8 mouse cellular contexts compared by ENCODE assay signal in the genomic region with DNA sequence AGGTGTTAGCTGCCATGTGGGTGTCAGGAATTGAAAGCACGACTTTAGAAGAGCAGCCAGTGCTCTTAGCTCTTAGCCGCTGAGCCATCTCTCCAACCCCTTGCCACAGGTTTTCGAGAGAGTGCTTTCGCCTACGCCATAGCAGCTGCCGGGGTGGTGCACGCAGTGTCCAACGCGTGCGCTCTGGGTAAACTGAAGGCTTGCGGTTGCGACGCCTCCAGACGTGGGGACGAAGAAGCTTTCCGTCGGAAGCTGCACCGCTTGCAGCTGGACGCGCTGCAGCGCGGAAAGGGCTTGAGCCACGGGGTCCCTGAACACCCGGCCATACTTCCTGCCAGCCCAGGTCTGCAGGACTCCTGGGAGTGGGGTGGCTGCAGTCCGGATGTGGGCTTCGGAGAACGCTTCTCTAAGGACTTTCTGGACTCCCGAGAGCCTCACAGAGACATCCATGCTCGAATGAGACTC. TPM values are rescaled to one million over a fixed set of nuclear protein-coding genes. Genes with fewer than 3 reads are reported as not detected.
DNase-seq lines count a peak whose midpoint lies in the region; ATAC-seq and TF ChIP-seq lines count a peak whose summit lies in the region.

No protein-coding gene starts in this region.

- peak overlapping the region; percentile 60 for H3K4me2 ChIP-seq in heart, embryonic 11.5 days
- H3K4me2 ChIP-seq in forebrain, embryonic 14.5 days (ENCODE audit: low read length): peak overlapping the region; percentile 44
- H3K4me2 ChIP-seq in liver, postnatal 0 days (ENCODE audit: low read depth, low read length): peak overlapping the region; percentile 34
- peak overlapping the region; percentile 37 for H3K4me2 ChIP-seq in stomach, embryonic 16.5 days (ENCODE audit: low read depth, low read length)

- H3K4me1 ChIP-seq in heart, embryonic 11.5 days (ENCODE audit: control insufficient read depth, insufficient read depth, low read length): peaks cover 17% of the 10 kb centered on the region
- H3K4me1 ChIP-seq in forebrain, embryonic 14.5 days (ENCODE audit: control insufficient read depth, insufficient read depth, low read length): peaks cover 16% of the 10 kb centered on the region
- peaks cover 9% of the 10 kb centered on the region; the same call in 1 of the 2 replicates for H3K4me1 ChIP-seq in liver, postnatal 0 days (ENCODE audit: insufficient read depth)
- H3K4me1 ChIP-seq in stomach, embryonic 16.5 days (ENCODE audit: control insufficient read depth, insufficient read depth, low read length): peaks cover 20% of the 10 kb centered on the region

- intact Hi-C loops in heart, postnatal 10 days (cut with DNase I): no loop called here

- peaks cover 98% of the 10 kb centered on the region for H3K27me3 ChIP-seq in heart, embryonic 11.5 days (ENCODE audit: control insufficient read depth, insufficient read depth, low read length)
- peaks cover 80% of the 10 kb centered on the region for H3K27me3 ChIP-seq in forebrain, embryonic 14.5 days (replicated peaks; ENCODE audit: control insufficient read depth, insufficient read depth, low read length)
- H3K27me3 ChIP-seq in liver, postnatal 0 days (ENCODE audit: insufficient read depth, low read length): peaks cover 94% of the 10 kb centered on the region
- peaks cover 86% of the 10 kb centered on the region for H3K27me3 ChIP-seq in stomach, embryonic 16.5 days (ENCODE audit: control insufficient read depth, insufficient read depth, low read length)

- WGBS in heart, embryonic 11.5 days (ENCODE audit: insufficient replicate concordance): under 1% methylated on average over 29 of the region's 29 CpGs
- WGBS in forebrain, embryonic 14.5 days: under 1% methylated on average over 29 of the region's 29 CpGs
- WGBS in liver, postnatal 0 days (ENCODE audit: insufficient replicate concordance): under 1% methylated on average over 29 of the region's 29 CpGs
- 2% methylated on average over 29 of the region's 29 CpGs for WGBS in stomach, embryonic 16.5 days

- ATAC-seq in heart, embryonic 11.5 days (replicated peaks; ENCODE audit: insufficient number of reproducible peaks, low FRiP score, low TSS enrichment): no peak
- no peak for ATAC-seq in forebrain, embryonic 14.5 days
- peak; percentile 33; the same call in 1 of the 2 replicates for ATAC-seq in liver, postnatal 0 days
- ATAC-seq in stomach, embryonic 16.5 days (ENCODE audit: insufficient read depth, low FRiP score): no peak

- no peaks in the 10 kb centered on the region for H3K9me3 ChIP-seq in heart, embryonic 11.5 days (replicated peaks; ENCODE audit: control insufficient read depth, low read length)
- H3K9me3 ChIP-seq in forebrain, embryonic 14.5 days (replicated peaks; ENCODE audit: control insufficient read depth, low read length): no peaks in the 10 kb centered on the region
- no peaks in the 10 kb centered on the region for H3K9me3 ChIP-seq in liver, postnatal 0 days (ENCODE audit: low read length)
- no peaks in the 10 kb centered on the region for H3K9me3 ChIP-seq in stomach, embryonic 16.5 days (replicated peaks; ENCODE audit: control insufficient read depth, low read length)

- H3K4me3 ChIP-seq in heart, embryonic 11.5 days (ENCODE audit: low read depth, low read length): peak overlapping the region; percentile 34
- H3K4me3 ChIP-seq in forebrain, embryonic 14.5 days (ENCODE audit: low read depth, low read length): peak overlapping the region; percentile 9; the same call in 1 of the 2 replicates
- no peak overlapping the region for H3K4me3 ChIP-seq in liver, postnatal 0 days (ENCODE audit: low read depth, low read length)
- H3K4me3 ChIP-seq in stomach, embryonic 16.5 days (replicated peaks; ENCODE audit: low read length): peak overlapping the region; percentile 23

- TF ChIP-seq CTCF in liver, postnatal 0 days (IDR thresholded peaks at IDR 0.05; ENCODE audit: low read depth): no peak

- no peak for TF ChIP-seq EP300 in liver, postnatal 0 days (IDR thresholded peaks at IDR 0.05; ENCODE audit: low read depth)

- no peak overlapping the region for H3K27ac ChIP-seq in heart, embryonic 11.5 days (ENCODE audit: low read depth, low read length)
- H3K27ac ChIP-seq in forebrain, embryonic 14.5 days (ENCODE audit: low read depth, low read length): no peak overlapping the region
- no peak overlapping the region for H3K27ac ChIP-seq in liver, postnatal 0 days (ENCODE audit: low read depth)
- no peak overlapping the region for H3K27ac ChIP-seq in stomach, embryonic 16.5 days (ENCODE audit: low read length)

- H3K9ac ChIP-seq in heart, embryonic 11.5 days (ENCODE audit: low read depth, low read length): no peak overlapping the region
- H3K9ac ChIP-seq in forebrain, embryonic 14.5 days (ENCODE audit: low read length): peak overlapping the region; percentile 30; the same call in 1 of the 2 replicates
- no peak overlapping the region for H3K9ac ChIP-seq in liver, postnatal 0 days (replicated peaks)
- H3K9ac ChIP-seq in stomach, embryonic 16.5 days (ENCODE audit: low read length): 0 out of 2 replicates have a peak overlapping the region, but pooled peaks have one; percentile 16

- H3K36me3 ChIP-seq in heart, embryonic 11.5 days (ENCODE audit: control insufficient read depth, insufficient read depth, low read length): no peaks in the 10 kb centered on the region
- no peaks in the 10 kb centered on the region for H3K36me3 ChIP-seq in forebrain, embryonic 14.5 days (ENCODE audit: control insufficient read depth, insufficient read depth, low read length)
- no peaks in the 10 kb centered on the region for H3K36me3 ChIP-seq in liver, postnatal 0 days (replicated peaks; ENCODE audit: insufficient read depth, low read length)
- no peaks in the 10 kb centered on the region for H3K36me3 ChIP-seq in stomach, embryonic 16.5 days (ENCODE audit: control insufficient read depth, insufficient read depth, low read length)

- DNase-seq in heart, postnatal 10 days: no peak
- DNase-seq in B cell, adult 2 months: peak; percentile 45 to 54
- DNase-seq in forebrain, embryonic 14.5 days (ENCODE audit: low spot score): peak; percentile 27
- DNase-seq in liver, postnatal 0 days: no peak
- DNase-seq in layer of hippocampus, postnatal 14 days (ENCODE audit: low spot score in 2 of 2): no peak
- DNase-seq in adrenal gland, postnatal 36 days: no peak

RNA-seq across cellular contexts. Expression of a gene that starts 9.1 kb away (rescaled TPM):
- polyA plus RNA-seq in heart, embryonic 11.5 days (2014; fragmentation: Nextera tagmentation; extraction: Ambion mirVana): not detected in 2 replicates
- total RNA-seq in heart, postnatal 10 days (2021): not detected
- polyA plus RNA-seq in forebrain, embryonic 14.5 days (2014; fragmentation: Nextera tagmentation; extraction: Ambion mirVana): 0.56 and 0.69 TPM in 2 replicates
- polyA plus RNA-seq in liver, postnatal 0 days (2015; fragmentation: Nextera tagmentation; extraction: Ambion mirVana): 0.09 and 0.18 TPM in 2 replicates
- 2.9 and 3.2 TPM in 2 replicates for polyA plus RNA-seq in stomach, embryonic 16.5 days (2015; fragmentation: Nextera tagmentation; extraction: Ambion mirVana)
- 1 to 10 TPM; 1.9 to 2.0 TPM for total RNA-seq in layer of hippocampus, postnatal 14 days (2021)
- total RNA-seq in adrenal gland, postnatal 36 days (2021): under 1 TPM; 0.36 to 0.43 TPM

RNA-seq across cellular contexts. Expression of a gene that starts 28.8 kb away (rescaled TPM):
- 0.46 and 0.68 TPM in 2 replicates for polyA plus RNA-seq in heart, embryonic 11.5 days (2014; fragmentation: Nextera tagmentation; extraction: Ambion mirVana)
- under 1 TPM; 0.17 to 0.60 TPM for total RNA-seq in heart, postnatal 10 days (2021)
- polyA plus RNA-seq in forebrain, embryonic 14.5 days (2014; fragmentation: Nextera tagmentation; extraction: Ambion mirVana): 1.3 and 3.6 TPM in 2 replicates
- 0.07 and 0.12 TPM in 2 replicates for polyA plus RNA-seq in liver, postnatal 0 days (2015; fragmentation: Nextera tagmentation; extraction: Ambion mirVana)
- 2.4 and 2.8 TPM in 2 replicates for polyA plus RNA-seq in stomach, embryonic 16.5 days (2015; fragmentation: Nextera tagmentation; extraction: Ambion mirVana)
- total RNA-seq in layer of hippocampus, postnatal 14 days (2021): under 1 TPM; 0.43 to 0.58 TPM
- 1 to 10 TPM; 3.9 to 4.3 TPM for total RNA-seq in adrenal gland, postnatal 36 days (2021)

RNA-seq across cellular contexts. Expression of a gene that starts 51.4 kb away (rescaled TPM):
- 5.5 and 5.7 TPM in 2 replicates for polyA plus RNA-seq in heart, embryonic 11.5 days (2014; fragmentation: Nextera tagmentation; extraction: Ambion mirVana)
- total RNA-seq in heart, postnatal 10 days (2021): 1 to 10 TPM; 1.7 to 2.1 TPM
- polyA plus RNA-seq in forebrain, embryonic 14.5 days (2014; fragmentation: Nextera tagmentation; extraction: Ambion mirVana): not detected in 2 replicates
- 0.04 and 0.11 TPM in 2 replicates for polyA plus RNA-seq in liver, postnatal 0 days (2015; fragmentation: Nextera tagmentation; extraction: Ambion mirVana)
- polyA plus RNA-seq in stomach, embryonic 16.5 days (2015; fragmentation: Nextera tagmentation; extraction: Ambion mirVana): 0.31 and 1.8 TPM in 2 replicates
- total RNA-seq in layer of hippocampus, postnatal 14 days (2021): under 1 TPM; 0.14 to 0.55 TPM
- under 1 TPM in 1 of 2 experiments, not detected in 1; 0.23 TPM for total RNA-seq in adrenal gland, postnatal 36 days (2021)

RNA-seq across cellular contexts. Expression of a gene that starts 54.3 kb away (rescaled TPM):
- 0.30 and 0.48 TPM in 2 replicates for polyA plus RNA-seq in heart, embryonic 11.5 days (2014; fragmentation: Nextera tagmentation; extraction: Ambion mirVana)
- total RNA-seq in heart, postnatal 10 days (2021): under 1 TPM in 1 of 2 experiments, not detected in 1; 0.12 TPM
- polyA plus RNA-seq in forebrain, embryonic 14.5 days (2014; fragmentation: Nextera tagmentation; extraction: Ambion mirVana): 4.5 and 5.3 TPM in 2 replicates
- not detected in 2 replicates for polyA plus RNA-seq in liver, postnatal 0 days (2015; fragmentation: Nextera tagmentation; extraction: Ambion mirVana)
- polyA plus RNA-seq in stomach, embryonic 16.5 days (2015; fragmentation: Nextera tagmentation; extraction: Ambion mirVana): 0.06 and 0.20 TPM in 2 replicates
- 100 to 1,000 TPM; 270 to 283 TPM for total RNA-seq in layer of hippocampus, postnatal 14 days (2021)
- 1 to 10 TPM; 2.8 to 3.5 TPM for total RNA-seq in adrenal gland, postnatal 36 days (2021)

Comparison
In these comparisons a context has a peak if more than half of its experiments do, and no peak if none do; other contexts are left out.
1. H3K9ac ChIP-seq: peak in forebrain, embryonic 14.5 days (single experiment) and stomach, embryonic 16.5 days (single experiment); none in heart, embryonic 11.5 days (single experiment) and liver, postnatal 0 days (single experiment).
2. DNase-seq: peak in B cell, adult 2 months (2 of 2) and forebrain, embryonic 14.5 days (single experiment); none in heart, postnatal 10 days (0 of 2), liver, postnatal 0 days (single experiment), layer of hippocampus, postnatal 14 days (0 of 2) and adrenal gland, postnatal 36 days (0 of 2).
3. Peak in every context shown above with its lines, with median percentiles within 50 percentile points of each other: H3K4me2 ChIP-seq.